Mouse (Mus musculus): ENCODE results near the gene Pld3.
"Not testable (repeated sequence)": the region's sequence is repeated elsewhere in the genome, so short reads cannot be mapped to it uniquely, and the experiment has no call there.

Pld3 gene

GRCm38 (mm10) chr7:27526039-27526827, 26.8 kb downstream of the Pld3 start:
- in situ Hi-C loops (cut with MboI; ENCODE audit: low sequenced_read_pairs), result no loop called here

GRCm38 (mm10) chr7:27523805-27524204, 29.2 kb downstream of the Pld3 start:
- in situ Hi-C loops (cut with MboI; ENCODE audit: low sequenced_read_pairs), result no loop called here

- in situ Hi-C loops (cut with MboI; ENCODE audit: low sequenced_read_pairs), result no loop called here
These were observed 30.1 kb downstream of the Pld3 start, which contains the start of gene Hipk4 for GRCm38 (mm10) chr7:27522967-27523366. Gene Hipk4, plus strand, starts transcription at chr7:27523267.

GRCm38 (mm10) chr7:27520599-27520998, 32.4 kb downstream of the Pld3 start:
- in situ Hi-C loops (cut with MboI; ENCODE audit: low sequenced_read_pairs), result no loop called here

- in situ Hi-C loops (cut with MboI; ENCODE audit: low sequenced_read_pairs), result no loop called here
These were observed 32.9 kb downstream of the Pld3 start for GRCm38 (mm10) chr7:27520104-27520503.

GRCm38 (mm10) chr7:27518314-27518713, 34.7 kb downstream of the Pld3 start:
- in situ Hi-C loops (cut with MboI; ENCODE audit: low sequenced_read_pairs), result no loop called here

GRCm38 (mm10) chr7:27514961-27515360, 38.1 kb downstream of the Pld3 start:
- in situ Hi-C loops (cut with MboI; ENCODE audit: low sequenced_read_pairs), result no loop called here

GRCm38 (mm10) chr7:27510809-27511208, 42.2 kb downstream of the Pld3 start:
- in situ Hi-C loops (cut with MboI; ENCODE audit: low sequenced_read_pairs), result no loop called here

GRCm38 (mm10) chr7:27508648-27509005, 44.4 kb downstream of the Pld3 start:
- in situ Hi-C loops (cut with MboI; ENCODE audit: low sequenced_read_pairs), result no loop called here

GRCm38 (mm10) chr7:27507711-27508647, 45.0 kb downstream of the Pld3 start:
- in situ Hi-C loops (cut with MboI; ENCODE audit: low sequenced_read_pairs), result no loop called here

- in situ Hi-C loops (cut with MboI; ENCODE audit: low sequenced_read_pairs), result no loop called here
These were observed 46.1 kb downstream of the Pld3 start for GRCm38 (mm10) chr7:27506765-27507370.

- in situ Hi-C loops (cut with MboI; ENCODE audit: low sequenced_read_pairs), result no loop called here
These were observed 51.4 kb downstream of the Pld3 start for GRCm38 (mm10) chr7:27501620-27502019.

- in situ Hi-C loops (cut with MboI; ENCODE audit: low sequenced_read_pairs), result no loop called here
These were observed 54.0 kb downstream of the Pld3 start, which contains the start of gene Prx for GRCm38 (mm10) chr7:27499036-27499435. Gene Prx, plus strand, starts transcription at chr7:27499324.

GRCm38 (mm10) chr7:27494659-27495367, 58.2 kb downstream of the Pld3 start:
- in situ Hi-C loops (cut with MboI; ENCODE audit: low sequenced_read_pairs), result not testable (repeated sequence)

- in situ Hi-C loops (cut with MboI; ENCODE audit: low sequenced_read_pairs), result no loop called here
These were observed 59.6 kb downstream of the Pld3 start for GRCm38 (mm10) chr7:27493450-27493849.

GRCm38 (mm10) chr7:27493022-27493421, 60.0 kb downstream of the Pld3 start:
- in situ Hi-C loops (cut with MboI; ENCODE audit: low sequenced_read_pairs), result no loop called here

- in situ Hi-C loops (cut with MboI; ENCODE audit: low sequenced_read_pairs), result no loop called here
These were observed 61.2 kb downstream of the Pld3 start for GRCm38 (mm10) chr7:27491856-27492255.

- in situ Hi-C loops (cut with MboI; ENCODE audit: low sequenced_read_pairs), result no loop called here
These were observed 62.3 kb downstream of the Pld3 start for GRCm38 (mm10) chr7:27490543-27491329.

- in situ Hi-C loops (cut with MboI; ENCODE audit: low sequenced_read_pairs), result no loop called here
These were observed 62.8 kb downstream of the Pld3 start for GRCm38 (mm10) chr7:27490227-27490542.

GRCm38 (mm10) chr7:27489270-27489869, 63.6 kb downstream of the Pld3 start:
- in situ Hi-C loops (cut with MboI; ENCODE audit: low sequenced_read_pairs), result no loop called here
